Mouse (Mus musculus) lung, embryonic 16.5 days (tissue): ENCODE data around the gene Ccdc78. TPM values are rescaled to one million over a fixed set of nuclear protein-coding genes. Genes with fewer than 3 reads are reported as not detected.

Experiments
- microRNA-seq: library from miRNA; unstranded; fragments of <30 nt; microRNA quantifications from one replicate; pipeline ENCODE4, GENCODE M21; 2016
- polyA plus RNA-seq: library from polyadenylated mRNA; unstranded; fragments of >200 nt; fragmentation: Nextera tagmentation; extraction: Ambion mirVana; gene quantifications from 2 replicates; pipeline ENCODE4 v1.2.1, GENCODE M21; 2015

Ccdc78 gene
- polyA plus RNA-seq, 1 experiment from 2014 or later = 2.1 TPM

Small RNAs within 50 kb of the gene (microRNA-seq; reads per million reads assigned to microRNA genes)
- gene Gm25083 = not detected
- not detected for gene Mir3082
- not detected for gene Mir6966

Other genes starting within 250 kb of the Ccdc78 start
- gene Sox8, start 215.9 kb upstream of the Ccdc78 start, polyA plus RNA-seq = 0.50 and 0.52 TPM in 2 replicates
- gene Lmf1, start 207.5 kb upstream of the Ccdc78 start, polyA plus RNA-seq = 26.9 TPM in 2 replicates
- 2.5 and 2.8 TPM in 2 replicates for gene Gng13, start 69.4 kb upstream of the Ccdc78 start, polyA plus RNA-seq
- gene Chtf18, start 59.2 kb upstream of the Ccdc78 start, polyA plus RNA-seq = 32.2 and 37.0 TPM in 2 replicates
- 25.0 and 26.6 TPM in 2 replicates for gene Rpusd1, start 58.9 kb upstream of the Ccdc78 start, polyA plus RNA-seq
- gene Mslnl, start 50.5 kb upstream of the Ccdc78 start, polyA plus RNA-seq = 1.4 TPM in 2 replicates
- gene Msln, start 32.2 kb upstream of the Ccdc78 start, polyA plus RNA-seq = 42.8 and 68.0 TPM in 2 replicates
- gene Narfl, start 12.8 kb upstream of the Ccdc78 start, polyA plus RNA-seq = 27.8 and 30.9 TPM in 2 replicates
- gene Haghl, start 907 bp upstream of the Ccdc78 start, polyA plus RNA-seq = 57.5 and 57.7 TPM in 2 replicates
- gene Fam173a, start 6.3 kb downstream of the Ccdc78 start, polyA plus RNA-seq = 115 and 125 TPM in 2 replicates
- not detected in 2 replicates for gene AC134908.4, start 9.1 kb downstream of the Ccdc78 start, polyA plus RNA-seq
- gene Metrn, start 10.6 kb downstream of the Ccdc78 start, polyA plus RNA-seq = 43.3 and 44.2 TPM in 2 replicates
- gene Fbxl16, start 22.5 kb downstream of the Ccdc78 start, polyA plus RNA-seq = 1.1 and 1.2 TPM in 2 replicates
- 28.5 and 28.9 TPM in 2 replicates for gene Wdr24, start 37.0 kb downstream of the Ccdc78 start, polyA plus RNA-seq
- 55.4 and 57.2 TPM in 2 replicates for gene Jmjd8, start 42.3 kb downstream of the Ccdc78 start, polyA plus RNA-seq
- 314 and 316 TPM in 2 replicates for gene Stub1, start 46.8 kb downstream of the Ccdc78 start, polyA plus RNA-seq
- gene Rhbdl1, start 50.7 kb downstream of the Ccdc78 start, polyA plus RNA-seq = 0.68 and 1.5 TPM in 2 replicates
- 1.9 and 2.3 TPM in 2 replicates for gene Gm20683, start 55.2 kb downstream of the Ccdc78 start, polyA plus RNA-seq
- gene Rhot2, start 58.3 kb downstream of the Ccdc78 start, polyA plus RNA-seq = 18.3 and 18.6 TPM in 2 replicates
- gene Wdr90, start 74.9 kb downstream of the Ccdc78 start, polyA plus RNA-seq = 32.6 and 33.4 TPM in 2 replicates
- gene Mcrip2, start 82.2 kb downstream of the Ccdc78 start, polyA plus RNA-seq = 20.6 and 21.6 TPM in 2 replicates
- gene Mettl26, start 88.5 kb downstream of the Ccdc78 start, polyA plus RNA-seq = 54.2 and 58.4 TPM in 2 replicates
- gene Wfikkn1, start 94.3 kb downstream of the Ccdc78 start, polyA plus RNA-seq = 0.43 and 0.50 TPM in 2 replicates
- gene Rab40c, start 133.1 kb downstream of the Ccdc78 start, polyA plus RNA-seq = 23.4 and 26.5 TPM in 2 replicates
- 62.0 and 64.2 TPM in 2 replicates for gene Pigq, start 158.4 kb downstream of the Ccdc78 start, polyA plus RNA-seq
- 0.41 and 1.1 TPM in 2 replicates for gene Nhlrc4, start 158.4 kb downstream of the Ccdc78 start, polyA plus RNA-seq
- gene A930017K11Rik, start 166.0 kb downstream of the Ccdc78 start, polyA plus RNA-seq = 0.08 and 0.16 TPM in 2 replicates
- 21.1 TPM in 2 replicates for gene Capn15, start 199.2 kb downstream of the Ccdc78 start, polyA plus RNA-seq